Mouse (Mus musculus) inflammation-experienced regulatory T-cells (primary cell): ENCODE measurements around the gene Spert. TPM values are rescaled to one million over a fixed set of nuclear protein-coding genes. Genes with fewer than 3 reads are reported as not detected.

Source experiments
- polyA plus RNA-seq, 2 experiments: library from polyadenylated mRNA; unstranded; fragments of 100-300 nt; shearing (Covaris generic); gene quantifications; one replicate each; pipeline ENCODE4 v1.2.1; 2017

Gene Spert
- polyA plus RNA-seq, result not detected

GRCm38 (mm10) chr14:75592978-75593377, at the start of gene Spert:
TSS of gene Spert (minus strand) at chr14:75593116.

GRCm38 (mm10) chr14:75642080-75642479, 49.2 kb upstream of the Spert start, which contains the start of gene Erich6b:
TSS of gene Erich6b (plus strand) at chr14:75642259.

Other genes with a start within 250 kb of the Spert start
- under 1 TPM in 1 of 2 experiments, not detected in 1; 0.80 TPM for gene Siah3, start 137.1 kb downstream of the Spert start, polyA plus RNA-seq
- 1 to 10 TPM in 1 of 2 experiments, under 1 TPM in 1; 0.18 to 1.8 TPM for gene Erich6b, start 49.1 kb upstream of the Spert start, polyA plus RNA-seq
- 10 to 100 TPM; 30.4 to 53.2 TPM for gene Cog3, start 161.4 kb upstream of the Spert start, polyA plus RNA-seq
- 10 to 100 TPM; 11.1 to 11.2 TPM for gene Slc25a30, start 193.9 kb upstream of the Spert start, polyA plus RNA-seq